Mouse (Mus musculus) lung, adult 2 months (tissue): ENCODE measurements around the gene Rnf169.

Experiments used
- CTCF ChIP-seq: fragments of 200-500 bp; IDR thresholded peaks from 2 replicates; pipeline ENCODE4 v1.5.1; 2011; ENCODE audit warnings: mild to moderate bottlenecking, low read length, control low read depth; ENCODE audit not compliant: insufficient read depth
- POLR2A ChIP-seq: fragments of 200-500 bp; IDR thresholded peaks from 2 replicates; pipeline ENCODE4 v1.6.1; 2011; ENCODE audit warnings: low read depth, mild to moderate bottlenecking, control low read depth, low read length, borderline replicate concordance; ENCODE audit errors: extremely low read depth

DNA sequence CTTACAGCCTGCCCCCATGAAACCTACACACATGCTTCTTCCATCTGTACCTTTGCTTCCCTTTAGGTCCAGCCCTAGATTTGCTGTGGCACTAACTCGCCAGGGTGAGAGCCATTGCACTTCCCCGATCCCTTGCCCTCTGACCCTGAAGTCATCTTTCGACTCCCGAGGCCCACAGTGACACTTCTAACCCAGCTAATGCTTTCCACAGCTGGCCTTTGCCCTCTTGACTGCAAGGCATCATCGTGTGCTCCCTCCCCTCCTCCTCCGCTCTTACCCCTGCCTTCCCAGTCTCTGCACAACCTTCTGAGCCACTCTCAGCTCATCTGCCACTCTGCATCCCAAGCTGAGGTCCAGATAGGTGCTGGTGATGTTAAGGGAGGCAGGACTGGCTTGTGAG lies 32.3 kb upstream of the Rnf169 start:
- no peak for TF ChIP-seq CTCF
- no peak for TF ChIP-seq POLR2A
